Mouse (Mus musculus) monocyte, adult 2 months (primary cell): Measurements from ENCODE around the gene Fosl1.
"Not testable (repeated sequence)": the region's sequence is repeated elsewhere in the genome, so short reads cannot be mapped to it uniquely, and the experiment has no call there.

ENCODE experiments used
- DNase-seq, 2 experiments: peaks; one replicate each; pipeline ENCODE4 v3.0.0; 2022; ENCODE audit warnings: low spot score in 2 of 2, low read depth in 1 of 2

Gene Fosl1

GRCm38 (mm10) chr19:5481398-5481797 lies 34.1 kb downstream of the Fosl1 start:
- DNase-seq = no peak

- DNase-seq = no peak
Measured at GRCm38 (mm10) chr19:5483386-5484359, 36.3 kb downstream of the Fosl1 start.

GRCm38 (mm10) chr19:5484496-5484895 lies 37.1 kb downstream of the Fosl1 start:
- no peak for DNase-seq

DNA sequence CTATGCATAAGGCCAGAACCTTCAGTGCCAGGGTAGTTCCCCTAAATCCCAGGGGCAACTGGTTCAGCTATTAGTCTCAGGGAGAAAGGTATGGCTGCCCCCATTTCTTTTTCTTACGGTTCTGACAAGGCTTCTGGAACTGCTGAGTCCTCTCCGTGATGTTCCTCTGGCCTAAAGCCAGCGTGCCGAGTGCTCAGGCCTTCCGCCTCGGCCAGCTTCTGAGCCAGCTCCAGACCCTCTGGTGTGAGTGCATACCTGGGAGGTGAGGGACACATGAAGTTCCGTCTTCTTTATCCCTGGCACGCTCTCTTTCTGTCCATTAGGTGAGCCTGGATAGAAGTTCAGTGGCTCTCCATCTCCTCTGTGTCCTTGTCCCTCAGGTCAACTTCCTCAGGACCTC lies 38.0 kb downstream of the Fosl1 start:
- no peak for DNase-seq

- DNase-seq = no peak
Measured at GRCm38 (mm10) chr19:5485821-5486220, 38.5 kb downstream of the Fosl1 start.

DNA sequence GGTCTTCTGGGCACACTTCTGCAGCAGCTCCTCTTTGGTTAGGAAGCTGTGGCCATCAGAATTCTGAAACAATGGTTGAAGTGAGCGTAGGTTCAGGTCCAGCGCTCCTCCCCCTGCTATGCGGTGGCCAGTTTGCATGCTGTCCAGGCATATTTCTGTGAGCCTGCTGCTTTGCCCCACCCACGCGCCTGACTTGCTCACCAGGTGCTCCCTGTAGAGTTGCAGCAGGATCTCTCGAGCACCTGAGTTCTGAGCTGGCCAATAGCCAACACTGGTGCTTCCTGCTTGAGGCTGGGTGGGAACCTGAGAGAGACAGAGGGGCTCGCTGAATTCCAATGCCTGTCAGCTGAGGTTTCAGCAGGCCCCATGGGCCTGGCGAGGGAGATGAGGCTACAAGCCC lies 38.9 kb downstream of the Fosl1 start:
- no peak for DNase-seq

DNA sequence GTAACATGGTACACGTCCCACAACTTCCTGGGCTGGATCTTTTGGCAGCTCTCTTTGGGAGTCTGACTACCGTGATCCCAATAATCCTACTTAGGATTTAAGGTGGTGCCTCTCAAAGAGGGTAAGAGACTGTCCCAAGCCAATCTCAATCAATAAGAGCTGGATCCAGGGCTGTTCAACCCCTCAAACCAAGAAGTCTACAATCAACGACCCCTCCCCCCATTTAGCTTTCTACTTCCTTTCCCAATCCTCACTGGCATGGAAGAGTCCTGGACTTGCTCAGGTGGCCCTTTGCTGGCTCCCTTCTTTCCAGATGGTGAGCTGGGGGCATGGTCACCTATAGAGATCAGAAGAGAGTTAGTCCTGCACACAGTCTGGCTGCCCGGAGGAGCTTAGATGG lies 39.4 kb downstream of the Fosl1 start:
- DNase-seq = no peak

- peak; percentile 90 to 93 for DNase-seq
Measured at GRCm38 (mm10) chr19:5487768-5488550, 40.6 kb downstream of the Fosl1 start, which contains the start of gene Mus81. Gene Mus81, minus strand, starts transcription at chr19:5488402.

GRCm38 (mm10) chr19:5488878-5489571 lies 41.7 kb downstream of the Fosl1 start:
- peak; percentile 92 to 93 for DNase-seq

- not testable (repeated sequence) for DNase-seq
Measured at GRCm38 (mm10) chr19:5489721-5490120, 42.4 kb downstream of the Fosl1 start.

DNA sequence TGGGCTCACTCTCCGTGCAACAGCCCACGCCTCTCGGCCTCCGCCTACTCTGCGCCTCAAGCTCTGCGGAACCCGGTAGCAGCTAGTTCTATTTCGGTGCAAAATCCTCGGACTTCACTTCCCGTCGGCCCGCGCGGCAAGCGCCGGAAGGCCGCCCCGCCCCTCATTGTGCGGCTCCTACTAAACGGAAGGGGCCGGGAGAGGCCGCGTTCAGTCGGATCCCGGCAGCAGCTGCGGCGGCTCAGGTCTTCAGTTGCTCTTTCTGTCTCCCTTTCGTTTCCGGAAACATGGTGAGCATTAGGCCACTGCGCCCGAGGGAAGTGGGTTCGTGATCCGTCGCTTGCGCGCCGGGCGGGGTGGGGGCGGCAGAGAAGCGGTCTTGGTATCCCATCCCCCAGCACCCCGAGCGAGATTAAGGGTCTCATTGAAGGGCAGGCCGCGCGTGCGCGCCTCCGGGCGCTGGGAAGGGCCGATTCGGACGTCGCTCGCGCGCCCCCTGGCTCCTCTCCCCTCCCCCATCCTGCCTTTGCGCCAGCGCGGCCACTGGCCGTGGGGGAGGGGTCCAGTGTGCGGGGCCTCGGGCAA lies 43.1 kb downstream of the Fosl1 start, which contains the start of gene Cfl1:
Gene Cfl1 (plus strand): TSS at position 143 of the 585 bp plus-strand sequence.
- peak; percentile 90 for DNase-seq

DNA sequence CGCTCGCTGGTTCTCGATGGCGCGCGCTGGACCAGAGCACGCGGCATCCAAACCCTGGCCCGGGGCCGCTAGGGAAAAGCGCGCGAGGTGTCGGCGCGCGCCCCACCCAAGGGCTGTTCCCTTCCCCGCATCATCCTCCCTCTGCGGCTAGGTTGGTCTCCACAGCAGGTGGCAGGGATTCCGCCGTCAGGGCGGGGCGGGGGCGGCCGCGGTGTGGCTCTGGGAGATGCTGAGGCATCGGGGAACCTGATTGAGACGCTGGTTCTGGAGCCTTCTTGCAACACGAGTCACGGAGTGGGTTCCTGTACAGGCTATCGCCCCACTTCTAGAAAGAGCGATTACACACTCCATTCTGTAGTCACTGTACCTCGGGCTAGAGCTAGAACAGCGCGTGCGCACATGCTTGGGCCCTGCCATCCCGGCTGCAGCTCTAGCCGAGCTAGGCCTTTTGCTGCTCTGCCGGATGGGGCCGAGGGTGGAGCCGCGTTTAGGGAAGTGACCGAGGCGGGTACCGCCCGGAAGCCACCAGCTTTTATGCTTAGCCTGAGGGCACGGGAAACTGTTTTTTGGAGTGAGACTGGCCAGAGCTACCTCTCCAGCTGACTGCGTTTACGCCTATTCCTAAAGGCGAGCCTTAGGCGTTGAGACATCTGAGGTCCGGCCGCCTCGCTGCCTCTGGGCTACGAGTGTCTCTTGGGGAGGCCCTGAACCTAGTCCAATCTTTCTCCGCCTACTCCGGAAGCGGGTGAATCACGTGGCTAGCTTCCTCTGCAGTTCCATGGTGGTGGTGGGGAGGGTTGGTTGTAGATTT lies 43.8 kb downstream of the Fosl1 start:
- peak; percentile 83 to 88 for DNase-seq

DNA sequence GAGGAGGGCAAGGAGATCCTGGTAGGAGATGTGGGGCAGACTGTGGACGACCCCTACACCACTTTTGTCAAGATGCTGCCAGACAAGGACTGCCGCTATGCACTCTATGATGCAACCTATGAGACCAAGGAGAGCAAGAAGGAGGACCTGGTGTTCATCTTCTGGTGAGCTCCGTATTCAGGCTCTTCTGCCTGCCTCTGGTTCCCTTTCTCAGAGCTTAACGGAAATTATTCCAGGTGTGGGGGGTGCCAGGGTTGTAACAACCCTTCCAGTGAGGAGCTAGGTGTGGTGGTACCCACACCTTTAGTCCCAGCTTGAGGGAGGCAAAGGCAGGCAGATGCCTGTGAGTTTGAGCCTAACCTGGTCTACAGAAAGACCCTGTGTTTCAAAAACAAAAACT lies 45.3 kb downstream of the Fosl1 start:
- DNase-seq = no peak

GRCm38 (mm10) chr19:5493301-5493721 lies 46.0 kb downstream of the Fosl1 start:
- DNase-seq = not testable (repeated sequence)

- no peak for DNase-seq
Measured at GRCm38 (mm10) chr19:5494314-5494713, 47.0 kb downstream of the Fosl1 start.

DNA sequence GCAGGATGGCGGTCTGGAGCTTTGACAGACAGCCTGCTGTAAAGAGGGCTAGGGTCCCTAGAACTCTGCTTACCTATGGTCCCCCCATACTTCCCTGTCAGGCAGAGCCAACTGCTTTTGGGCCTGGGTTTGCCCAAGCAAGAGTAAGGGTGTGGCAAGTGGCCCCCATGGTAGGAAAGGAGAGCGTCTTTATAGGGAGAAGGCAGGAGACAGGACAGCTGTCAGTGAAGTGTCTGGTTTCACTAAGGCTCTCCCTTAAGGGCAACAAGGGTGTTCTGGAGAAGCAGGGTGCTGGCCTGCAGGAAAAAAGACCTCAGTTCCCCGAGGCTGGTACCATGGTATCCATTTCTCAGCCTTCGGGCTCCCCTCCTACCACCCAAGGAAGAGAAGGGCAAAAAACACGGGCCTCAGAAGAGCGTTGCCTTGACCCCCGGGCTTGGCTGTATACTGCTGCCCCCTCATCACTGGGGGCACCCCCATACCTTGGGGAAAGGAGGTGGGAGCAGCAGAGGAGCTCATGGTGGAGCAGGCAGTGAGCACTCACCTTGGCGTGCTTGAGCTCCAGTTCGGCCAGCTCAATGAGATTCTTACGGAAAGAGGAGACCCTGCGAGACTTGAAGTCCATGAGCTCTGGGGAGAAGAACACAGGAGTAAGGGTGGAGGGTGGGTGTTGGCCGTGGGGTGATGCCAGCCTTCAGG lies 48.2 kb downstream of the Fosl1 start:
- DNase-seq = no peak

GRCm38 (mm10) chr19:5496052-5496370 lies 48.7 kb downstream of the Fosl1 start:
- no peak for DNase-seq

- DNase-seq = no peak
Measured at GRCm38 (mm10) chr19:5500330-5500875, 53.1 kb downstream of the Fosl1 start.

GRCm38 (mm10) chr19:5503687-5504086 lies 56.3 kb downstream of the Fosl1 start, which contains the start of gene 1700020D05Rik:
Gene 1700020D05Rik, minus strand, starts transcription at chr19:5503787.
- DNase-seq = no peak
